Mouse (Mus musculus) intestine, postnatal 0 days (tissue): ENCODE measurements at regions not wholly inside any gene's neighbourhood (a gene's known extent, or its start where the extent isn't known, plus 50 kb on each side); places are given as distances from the start of the nearest gene placed in this dataset.

ENCODE experiments used
- ATAC-seq: fragments of 200-750 bp; cut with Nextera tagmentation; 2 replicates; pipeline ENCODE4 v1.8.0; 2017; ENCODE audit warnings: mild to moderate bottlenecking, moderate TSS enrichment, moderate library complexity
- H3K27ac ChIP-seq: fragments of 300-500 bp; sonication (generic); 2 replicates; pipeline ENCODE4 v1.5.1; 2014; ENCODE audit warnings: mild to moderate bottlenecking, low read depth, low read length, moderate library complexity
- H3K27me3 ChIP-seq: fragments of 300-500 bp; sonication (generic); replicated peaks from 2 replicates; pipeline ENCODE4 v1.6.1; 2014; ENCODE audit warnings: low read length, mixed read lengths; ENCODE audit not compliant: control insufficient read depth, insufficient read depth
- H3K36me3 ChIP-seq: fragments of 300-500 bp; sonication (generic); 2 replicates; pipeline ENCODE4 v1.6.1; 2014; ENCODE audit warnings: mild to moderate bottlenecking, moderate library complexity; ENCODE audit not compliant: control insufficient read depth, insufficient read depth
- H3K4me1 ChIP-seq: fragments of 300-500 bp; sonication (generic); replicated peaks from 2 replicates; pipeline ENCODE4 v1.6.1; 2014; ENCODE audit warnings: antibody characterized with exemption, low read length, mixed read lengths; ENCODE audit not compliant: control insufficient read depth, insufficient read depth
- H3K4me2 ChIP-seq: fragments of 300-500 bp; sonication (generic); replicated peaks from 2 replicates; pipeline ENCODE4 v1.6.1; 2014; ENCODE audit warnings: low read depth, mild to moderate bottlenecking, moderate library complexity
- H3K4me3 ChIP-seq: fragments of 300-500 bp; sonication (generic); 2 replicates; pipeline ENCODE4 v1.5.1; 2014; ENCODE audit warnings: low read depth, low read length
- H3K9ac ChIP-seq: fragments of 300-500 bp; sonication (generic); 2 replicates; pipeline ENCODE4 v1.6.1; 2014; ENCODE audit warnings: mild to moderate bottlenecking, low read depth, low read length
- H3K9me3 ChIP-seq: fragments of 300-500 bp; sonication (generic); 2 replicates; pipeline ENCODE4 v1.6.1; 2016; ENCODE audit warnings: mixed run types; ENCODE audit not compliant: control insufficient read depth
- CTCF ChIP-seq: sonication (generic); IDR thresholded peaks from 2 replicates; pipeline ENCODE4 v1.5.1; 2016; ENCODE audit warnings: low read depth, mild to moderate bottlenecking, control low read depth, antibody characterized with exemption, moderate library complexity
- WGBS: fragments of 180-500 bp; shearing (Covaris S2); extraction: QIAGEN DNeasy Blood & Tissue Kit; methylation state at CpG from one replicate; pipeline ENCODE4 v1.1.7; 2014; 5-methylcytosine and 5-hydroxymethylcytosine counted together

- 55% methylated on average over 3 of the region's 3 CpGs for WGBS
- Histone ChIP-seq H3K9me3 (no peaks in the 10 kb centered on the region), H3K9ac (no peak overlapping the region), H3K4me2 (no peak overlapping the region), H3K4me3 (no peak overlapping the region), H3K27me3 (no peaks in the 10 kb centered on the region), H3K4me1 (no peaks in the 10 kb centered on the region), H3K36me3 (no peaks in the 10 kb centered on the region), H3K27ac (no peak overlapping the region)
- no peak for TF ChIP-seq CTCF
- no peak for ATAC-seq
Observed at GRCm38 (mm10) chr16:57823329-57823728, 68.8 kb upstream of the Col8a1 start.

- Histone ChIP-seq H3K4me3 (no peak overlapping the region), H3K36me3 (no peaks in the 10 kb centered on the region), H3K4me2 (no peak overlapping the region), H3K27ac (no peak overlapping the region), H3K9ac (no peak overlapping the region), H3K27me3 (no peaks in the 10 kb centered on the region), H3K4me1 (no peaks in the 10 kb centered on the region), H3K9me3 (no peaks in the 10 kb centered on the region)
- no peak for ATAC-seq
- TF ChIP-seq CTCF = no peak
Observed at GRCm38 (mm10) chr16:57845416-57845815, 90.9 kb upstream of the Col8a1 start.

GRCm38 (mm10) chr16:57846386-57846785, 91.8 kb upstream of the Col8a1 start:
- Histone ChIP-seq H3K9me3 (no peaks in the 10 kb centered on the region), H3K27me3 (no peaks in the 10 kb centered on the region), H3K27ac (no peak overlapping the region), H3K4me3 (no peak overlapping the region), H3K4me2 (no peak overlapping the region), H3K36me3 (no peaks in the 10 kb centered on the region), H3K9ac (no peak overlapping the region), H3K4me1 (no peaks in the 10 kb centered on the region)
- WGBS = 33% methylated on average over 3 of the region's 3 CpGs
- TF ChIP-seq CTCF = no peak
- ATAC-seq = no peak

- TF ChIP-seq CTCF = peak; percentile 38
- WGBS = 47% methylated on average over 2 of the region's 2 CpGs
- no peaks in the 10 kb centered on the region for H3K27me3 ChIP-seq
Observed at GRCm38 (mm10) chr16:57851854-57852253, 97.3 kb upstream of the Col8a1 start.

GRCm38 (mm10) chr16:57852838-57853460, 98.4 kb upstream of the Col8a1 start:
- H3K9ac ChIP-seq = no peak overlapping the region
- no peak for ATAC-seq
- no peaks in the 10 kb centered on the region for H3K4me1 ChIP-seq
- H3K36me3 ChIP-seq = no peaks in the 10 kb centered on the region
- no peak overlapping the region for H3K4me2 ChIP-seq
- no peaks in the 10 kb centered on the region for H3K27me3 ChIP-seq
- H3K27ac ChIP-seq = no peak overlapping the region
- WGBS = 80% methylated on average over 3 of the region's 3 CpGs
- no peak for TF ChIP-seq CTCF
- no peak overlapping the region for H3K4me3 ChIP-seq
- no peaks in the 10 kb centered on the region for H3K9me3 ChIP-seq

More at GRCm38 (mm10) chr16:57851854-57852253, 97.3 kb upstream of the Col8a1 start:
- Histone ChIP-seq H3K36me3 (no peaks in the 10 kb centered on the region), H3K27ac (no peak overlapping the region), H3K9me3 (no peaks in the 10 kb centered on the region), H3K4me2 (no peak overlapping the region), H3K9ac (no peak overlapping the region), H3K4me1 (no peaks in the 10 kb centered on the region), H3K4me3 (no peak overlapping the region)
- ATAC-seq = no peak

GRCm38 (mm10) chr16:57853751-57854150, 99.2 kb upstream of the Col8a1 start:
- no peaks in the 10 kb centered on the region for H3K4me1 ChIP-seq
- no peaks in the 10 kb centered on the region for H3K36me3 ChIP-seq
- ATAC-seq = no peak
- no peak overlapping the region for H3K27ac ChIP-seq
- H3K4me3 ChIP-seq = no peak overlapping the region
- no peaks in the 10 kb centered on the region for H3K27me3 ChIP-seq
- H3K4me2 ChIP-seq = no peak overlapping the region
- TF ChIP-seq CTCF = no peak
- no peak overlapping the region for H3K9ac ChIP-seq
- H3K9me3 ChIP-seq = no peaks in the 10 kb centered on the region
- 69% methylated on average over 3 of the region's 3 CpGs for WGBS

- 14% methylated on average over 1 of the region's 1 CpGs for WGBS
- Histone ChIP-seq H3K27ac (no peak overlapping the region), H3K9ac (no peak overlapping the region), H3K36me3 (no peaks in the 10 kb centered on the region), H3K4me3 (no peak overlapping the region), H3K27me3 (no peaks in the 10 kb centered on the region), H3K4me2 (no peak overlapping the region), H3K4me1 (no peaks in the 10 kb centered on the region), H3K9me3 (no peaks in the 10 kb centered on the region)
- ATAC-seq = no peak
- TF ChIP-seq CTCF = no peak
Observed at GRCm38 (mm10) chr16:57857071-57857470, 102.5 kb upstream of the Col8a1 start.
